Mouse (Mus musculus): Measurements from ENCODE around the gene Sept5.

DNA sequence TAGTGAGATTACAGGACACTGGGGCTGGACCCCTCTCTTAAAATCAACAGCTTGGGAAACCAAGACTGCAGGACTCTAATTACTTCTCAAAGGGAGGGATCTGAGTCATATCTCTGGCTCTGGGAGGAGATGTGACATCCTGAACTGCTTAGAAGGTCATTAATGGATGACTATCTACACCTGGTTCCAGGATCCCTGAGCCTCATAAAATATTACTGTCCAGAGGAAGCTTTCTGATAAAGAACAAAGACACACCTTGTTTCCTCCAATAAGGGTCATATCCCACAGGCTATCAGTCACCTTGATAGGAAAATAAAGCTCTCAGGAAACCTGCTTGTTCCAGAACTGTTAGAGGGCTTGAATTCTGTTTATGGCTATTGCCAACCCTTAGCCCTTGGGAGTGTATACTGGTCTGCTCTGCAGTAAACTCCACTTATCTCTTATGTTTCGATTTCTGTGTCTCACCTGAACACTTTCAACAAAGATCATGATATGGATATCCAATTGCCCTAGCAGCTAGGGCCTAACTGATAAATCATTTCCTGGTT, 9.7 kb upstream of the Sept5 start:
- no peak for TF ChIP-seq CTCF (IDR thresholded peaks at IDR 0.05; ENCODE audit: extremely low read depth, insufficient read depth, low read length)
- no peak for TF ChIP-seq POLR2A (IDR thresholded peaks at IDR 0.05; ENCODE audit: extremely low read depth, insufficient read depth, low read length)

Data from cortical plate, adult 2 months (tissue).